Mouse (Mus musculus) layer of hippocampus, adult 9-11 months (tissue): ENCODE results near the gene Ezr.

Source experiments
- DNase-seq: peaks from one replicate; pipeline ENCODE4 v3.0.0; 2022

Gene Ezr

DNA sequence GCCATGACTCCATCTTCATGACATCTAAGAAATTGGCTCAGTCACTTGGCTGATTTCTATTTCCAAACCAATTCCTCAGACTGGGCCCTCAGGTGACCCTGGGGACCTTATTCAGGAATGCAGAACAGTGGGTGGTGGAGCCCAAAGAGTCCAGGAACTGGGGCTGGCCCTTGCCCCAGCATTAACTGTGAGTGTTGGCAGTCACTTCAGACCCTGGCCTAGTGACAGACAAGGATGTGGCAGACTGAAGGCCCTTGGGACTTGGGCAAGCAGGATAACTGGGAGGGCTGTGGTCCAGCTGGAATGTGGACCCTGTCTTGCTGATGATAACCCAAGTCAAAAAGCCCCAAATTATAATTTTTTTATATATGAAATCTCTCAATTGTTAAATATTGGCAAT is 6.5 kb upstream of the Ezr start:
- peak; percentile 32 for DNase-seq

- no peak for DNase-seq
These were observed 4.7 kb upstream of the Ezr start for GRCm38 (mm10) chr17:6787241-6787640.

DNA sequence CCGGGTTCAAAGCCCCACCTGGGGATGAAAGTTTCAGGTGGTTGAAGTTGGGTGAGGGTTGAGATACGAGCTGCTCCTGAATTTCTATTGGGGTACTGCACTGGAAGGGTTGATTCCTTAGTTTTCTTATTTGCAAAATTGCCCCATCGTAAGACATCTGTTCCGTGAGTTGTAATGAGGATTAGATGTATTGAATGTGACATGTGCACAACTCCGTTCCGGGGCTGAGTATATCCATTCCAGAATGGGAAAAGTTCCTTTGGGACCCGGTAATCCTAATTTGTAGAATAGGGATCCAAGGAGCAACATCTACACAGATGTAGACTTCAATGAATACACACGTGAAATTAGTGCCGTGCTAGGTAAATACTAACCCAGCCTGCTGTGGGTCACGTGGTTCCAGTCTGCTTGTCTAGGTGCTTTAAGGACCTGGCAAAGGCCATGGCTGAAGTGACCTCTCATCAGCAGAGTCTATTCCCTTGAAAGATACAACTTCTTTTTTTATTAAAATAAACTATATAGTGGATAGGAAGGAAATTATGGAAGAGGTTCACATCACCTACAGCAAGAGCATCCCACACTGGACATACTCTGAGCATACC is 1.3 kb upstream of the Ezr start:
- DNase-seq, result no peak

- DNase-seq, result no peak
These were observed 550 bp upstream of the Ezr start for GRCm38 (mm10) chr17:6783006-6783661.

DNA sequence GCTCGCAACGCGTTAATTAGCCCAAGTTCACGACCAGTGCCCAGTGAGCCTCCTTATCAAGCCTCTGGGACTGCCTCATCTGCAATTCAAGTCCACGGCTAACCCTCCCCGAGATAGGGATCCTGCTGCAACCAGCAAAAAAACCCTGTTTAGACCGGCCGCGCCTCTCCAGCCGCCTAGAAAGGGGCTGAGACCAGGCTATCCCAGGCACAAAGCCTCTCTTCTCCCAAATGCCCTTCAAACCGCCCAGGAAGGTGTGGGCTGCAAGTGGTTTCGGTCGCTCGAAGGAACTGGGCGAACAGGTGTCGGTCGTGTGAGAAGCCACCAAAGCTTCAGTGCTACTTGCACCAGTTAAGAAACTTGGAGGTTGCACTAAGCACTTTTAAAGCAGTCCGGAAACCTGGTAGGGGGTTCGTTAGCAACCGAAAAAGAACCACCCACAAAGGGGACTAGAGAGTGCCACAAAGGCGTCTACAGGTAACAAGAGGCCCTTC is 504 bp downstream of the Ezr start:
- DNase-seq, result no peak

DNA sequence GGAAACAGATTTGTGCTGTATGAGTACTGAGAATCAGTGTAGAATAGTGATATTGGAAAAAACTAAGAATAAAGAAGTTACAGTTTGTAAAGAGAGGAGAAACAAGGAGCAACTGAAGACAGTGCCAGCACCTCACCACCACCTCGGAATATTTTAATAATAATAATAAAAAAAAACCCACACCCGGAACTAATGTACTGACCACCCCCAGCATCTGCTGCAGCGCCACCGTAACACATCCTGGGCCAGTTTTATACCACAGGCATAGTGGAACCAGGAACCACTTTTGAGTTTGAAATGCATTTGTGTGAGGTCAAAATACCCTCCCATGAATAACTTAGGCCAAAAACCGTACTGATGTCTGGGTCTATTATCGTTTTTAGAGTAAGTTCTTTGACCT is 1.3 kb downstream of the Ezr start:
- DNase-seq, result no peak

GRCm38 (mm10) chr17:6780521-6781115 is 2.0 kb downstream of the Ezr start:
- no peak for DNase-seq

- no peak for DNase-seq
These were observed 3.0 kb downstream of the Ezr start for GRCm38 (mm10) chr17:6779632-6780031.

GRCm38 (mm10) chr17:6778771-6779509 is 3.6 kb downstream of the Ezr start:
- no peak for DNase-seq

DNA sequence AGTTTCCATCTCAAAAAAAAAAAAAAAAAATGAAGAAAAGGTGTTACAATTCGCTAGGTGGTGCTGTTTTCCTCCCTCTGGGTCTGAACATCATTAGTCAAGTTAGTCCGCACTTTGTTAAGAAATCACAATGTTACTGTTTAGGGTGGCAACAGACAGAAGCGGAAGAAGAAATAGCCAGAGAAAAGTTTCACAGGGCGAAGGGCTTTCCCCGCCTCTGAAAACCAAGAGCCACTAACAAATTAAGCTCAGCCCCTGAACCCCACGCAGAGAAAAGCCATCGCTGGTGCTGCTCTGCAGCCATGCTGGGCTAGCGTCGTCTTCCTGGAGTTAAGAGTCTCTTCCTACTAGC is 4.3 kb downstream of the Ezr start:
- no peak for DNase-seq

GRCm38 (mm10) chr17:6777629-6778331 is 4.8 kb downstream of the Ezr start:
- no peak for DNase-seq

DNA sequence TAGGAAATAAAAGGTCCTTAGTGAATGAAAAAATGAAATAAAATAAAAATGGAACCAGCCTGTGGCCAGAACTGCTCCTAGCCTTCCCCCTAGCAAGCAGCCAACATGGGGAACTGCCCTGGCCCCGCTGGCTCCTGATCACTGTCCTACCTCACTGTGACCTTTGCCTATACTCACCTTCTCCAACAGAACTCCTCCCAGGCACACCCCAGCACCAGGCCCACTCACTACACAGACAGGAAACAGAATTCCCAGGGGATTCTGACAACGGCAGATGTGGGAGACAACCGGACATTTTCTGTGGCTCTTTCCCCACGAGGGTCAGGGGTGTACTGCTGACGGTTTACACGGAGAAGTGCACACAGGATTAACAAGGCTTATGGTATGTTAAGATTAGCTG is 5.5 kb downstream of the Ezr start:
- DNase-seq, result no peak

DNA sequence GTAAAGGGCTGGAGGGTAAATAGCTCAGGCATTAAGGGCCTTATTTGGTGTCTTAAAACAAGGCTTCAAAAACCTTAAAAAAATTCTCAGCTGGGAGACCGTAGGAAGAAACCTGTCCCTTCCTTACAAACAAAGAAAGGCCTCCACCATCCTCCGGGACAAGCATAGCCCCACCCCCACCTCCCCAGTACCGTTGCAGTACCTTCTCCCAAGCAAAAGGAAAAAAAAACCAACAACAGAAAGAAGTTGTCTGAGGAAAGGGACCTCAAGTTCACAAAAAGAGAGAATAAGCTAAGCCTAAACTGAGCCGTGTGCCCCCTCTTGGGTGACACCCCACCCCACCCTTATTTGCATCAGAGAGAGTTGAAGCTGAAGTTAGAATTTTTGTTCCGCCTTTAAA is 6.0 kb downstream of the Ezr start:
- no peak for DNase-seq

- DNase-seq, result no peak
These were observed 6.5 kb downstream of the Ezr start for GRCm38 (mm10) chr17:6776123-6776522.

GRCm38 (mm10) chr17:6775671-6776070 is 6.9 kb downstream of the Ezr start:
- DNase-seq, result no peak

GRCm38 (mm10) chr17:6775221-6775620 is 7.4 kb downstream of the Ezr start:
- no peak for DNase-seq

DNA sequence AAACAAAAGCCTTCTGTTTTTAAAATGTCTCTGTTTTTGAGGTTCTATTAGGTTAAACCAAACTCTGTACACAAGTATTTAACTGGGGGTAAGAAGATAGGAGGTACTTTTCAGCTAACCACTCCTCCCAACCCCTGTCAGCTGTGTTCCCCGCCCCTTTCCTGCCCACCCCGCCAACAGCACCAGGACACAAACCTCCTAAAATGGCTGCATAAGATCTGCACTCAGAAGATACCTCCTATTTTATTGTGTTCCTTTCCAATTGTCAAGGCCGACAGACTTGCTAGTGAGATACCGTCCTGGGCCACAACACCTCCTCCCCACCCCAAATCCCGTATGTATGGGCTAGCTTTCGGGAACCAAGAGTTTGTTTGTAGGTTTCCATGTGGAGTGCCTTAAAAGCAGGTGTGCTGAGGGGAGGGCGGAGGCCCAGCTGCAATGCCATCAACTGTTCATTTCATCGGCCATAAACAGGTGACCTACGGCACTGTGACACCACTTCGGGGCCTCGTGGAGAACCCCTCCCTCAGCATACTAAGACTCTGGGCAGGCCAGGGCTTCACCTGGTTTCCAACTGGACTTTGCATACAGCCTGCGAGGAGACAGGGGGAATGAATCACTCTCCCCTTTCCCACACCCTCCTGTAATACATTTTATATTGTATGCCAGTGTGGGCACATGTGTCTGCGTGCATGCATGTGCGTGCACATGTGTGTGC is 9.2 kb downstream of the Ezr start:
- no peak for DNase-seq

- no peak for DNase-seq
These were observed 10.2 kb downstream of the Ezr start for GRCm38 (mm10) chr17:6772490-6772773.

GRCm38 (mm10) chr17:6771661-6772489 is 10.7 kb downstream of the Ezr start:
- no peak for DNase-seq

- DNase-seq, result no peak
These were observed 13.0 kb downstream of the Ezr start for GRCm38 (mm10) chr17:6769602-6770001.

DNA sequence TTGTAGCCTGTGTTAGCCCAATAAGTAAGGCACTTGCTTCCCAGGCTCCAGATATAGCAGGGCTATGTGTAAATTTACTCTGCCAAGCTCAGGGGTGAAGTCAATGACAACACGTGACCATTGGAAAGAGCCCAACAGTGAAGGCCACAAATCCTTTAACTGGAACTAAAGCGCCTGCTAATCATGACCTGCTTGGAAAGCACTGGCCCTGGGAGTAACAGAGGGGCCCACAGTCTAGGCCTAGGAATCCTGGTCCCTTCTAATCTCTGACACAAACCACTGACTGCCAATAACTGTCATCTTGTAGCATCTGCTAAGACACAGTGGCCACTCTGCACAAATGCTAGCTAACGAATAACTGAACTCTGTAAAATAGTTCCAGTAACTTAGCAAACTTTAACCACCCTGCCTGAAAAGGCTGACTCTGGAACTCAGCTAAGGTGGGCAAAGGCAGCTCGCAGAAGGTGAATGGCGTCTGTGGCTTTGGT is 14.2 kb downstream of the Ezr start:
- no peak for DNase-seq

GRCm38 (mm10) chr17:6767771-6768170 is 14.8 kb downstream of the Ezr start:
- DNase-seq, result no peak
